Mouse (Mus musculus) right cerebral cortex, postnatal 25 days (tissue): ENCODE measurements around the gene Sapcd2.

ENCODE experiments used
- DNase-seq: peaks from one replicate; pipeline ENCODE4 v3.0.0; 2022

Sapcd2 gene

GRCm38 (mm10) chr2:25371764-25372643, at the start of gene Sapcd2:
Sapcd2 (plus strand) TSS chr2:25372321.
- peak; percentile 86 for DNase-seq

GRCm38 (mm10) chr2:25326036-25326435, 46.1 kb upstream of the Sapcd2 start:
- no peak for DNase-seq

GRCm38 (mm10) chr2:25328440-25328839, 43.7 kb upstream of the Sapcd2 start:
- no peak for DNase-seq

DNA sequence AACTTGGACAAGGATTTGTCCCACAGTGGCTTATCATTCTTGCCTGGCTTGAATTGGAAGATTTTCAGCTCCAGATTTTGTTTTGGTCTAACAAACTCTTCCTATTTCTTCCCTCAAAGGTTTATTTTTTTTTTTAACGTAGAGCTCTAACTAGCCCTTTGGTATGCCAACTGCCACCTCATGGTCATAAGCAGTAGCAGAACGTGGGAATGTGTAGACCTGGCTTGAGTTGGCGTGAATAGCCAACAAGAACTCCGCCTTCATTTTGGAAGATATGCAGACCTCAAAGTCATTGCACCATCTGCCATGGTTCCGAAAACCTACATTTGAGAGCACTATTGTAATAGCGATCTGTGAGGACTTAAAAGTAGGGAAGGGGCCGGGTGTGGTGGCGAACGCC, 40.7 kb upstream of the Sapcd2 start:
- DNase-seq, result no peak

DNA sequence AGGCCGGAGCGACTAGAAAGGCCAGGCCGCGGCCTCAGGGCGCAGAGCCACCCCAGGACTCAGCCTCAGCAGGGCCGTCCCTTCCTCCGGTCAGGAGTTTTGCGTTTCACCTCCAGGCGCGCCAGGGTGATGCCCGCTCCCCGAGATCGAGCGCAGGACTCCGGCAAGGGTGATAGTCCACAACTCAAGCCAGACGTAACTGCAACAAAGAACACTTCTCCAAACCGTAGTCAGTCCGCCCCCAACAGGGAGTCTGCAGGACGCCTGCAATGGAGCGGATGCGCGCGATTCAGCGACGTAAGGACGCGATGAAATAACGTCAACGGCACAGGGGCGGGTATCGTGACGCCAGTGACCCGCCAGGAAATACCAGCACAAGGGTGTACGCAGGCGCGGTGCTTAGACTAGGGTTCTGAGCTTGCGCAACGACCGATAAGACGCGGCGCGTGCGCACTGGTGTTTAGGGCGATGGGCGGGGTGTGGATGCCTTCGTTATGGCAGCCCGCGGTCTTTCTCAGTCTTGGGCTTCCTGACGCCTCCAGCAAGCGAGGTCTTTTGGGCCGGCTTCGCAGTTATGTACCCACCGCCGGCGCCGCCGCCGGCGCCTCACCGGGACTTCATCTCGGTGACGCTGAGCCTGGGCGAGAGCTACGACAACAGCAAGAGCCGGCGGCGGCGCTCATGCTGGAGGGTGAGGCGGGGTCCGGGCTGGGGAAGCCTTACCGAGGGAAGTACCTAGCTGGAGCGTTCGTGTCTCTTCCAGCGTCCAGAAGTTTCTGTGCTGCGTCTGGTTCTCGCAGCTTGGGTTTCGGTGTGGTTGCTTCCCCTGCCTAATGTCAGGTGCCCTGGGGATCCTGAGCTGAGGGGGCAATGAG, 39.6 kb upstream of the Sapcd2 start, which contains the start of gene Man1b1:
TSS of gene Man1b1 (plus strand) at position 53 of the 875 bp plus-strand sequence.
- peak; percentile 99 for DNase-seq

DNA sequence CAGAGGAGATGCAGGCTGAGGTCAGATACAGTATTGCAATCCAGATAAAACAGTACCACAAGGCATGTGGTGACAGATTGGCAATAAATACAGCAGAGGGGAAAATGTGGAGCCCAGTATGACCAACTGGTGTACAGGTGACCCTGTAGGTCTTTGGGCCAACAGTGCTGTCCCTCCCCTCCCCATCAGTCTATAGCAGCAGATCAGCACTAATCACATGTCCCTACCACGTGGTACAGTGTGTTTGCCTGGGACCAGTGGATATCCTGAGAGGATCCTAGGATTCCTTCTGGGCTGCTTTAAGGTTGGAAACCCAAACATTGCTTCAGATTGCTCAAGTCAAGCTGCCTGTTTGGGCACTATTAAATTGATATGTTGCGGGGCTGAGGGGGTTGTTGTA, 38.6 kb upstream of the Sapcd2 start:
- DNase-seq, result no peak

DNA sequence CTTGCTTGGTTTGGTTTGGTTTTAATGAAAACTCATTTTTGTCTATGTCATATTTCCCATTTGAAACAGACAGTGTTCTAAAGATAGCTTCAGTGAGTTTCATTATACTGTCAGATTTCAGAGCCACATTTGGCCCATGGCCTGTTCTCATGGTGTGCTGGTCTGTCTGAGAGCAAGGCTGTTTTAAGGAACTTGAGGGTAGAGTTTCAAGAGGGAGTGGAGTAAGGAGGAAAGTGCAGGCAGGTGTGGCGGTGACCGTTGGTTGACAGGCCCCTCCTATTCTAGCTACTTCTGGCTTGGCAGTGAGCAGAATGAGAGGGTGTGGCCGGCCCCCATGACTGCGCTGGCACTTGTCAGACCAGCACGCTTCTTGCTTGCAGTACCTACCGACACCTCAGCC, 33.8 kb upstream of the Sapcd2 start:
- DNase-seq, result no peak

GRCm38 (mm10) chr2:25348162-25348561, 24.0 kb upstream of the Sapcd2 start:
- no peak for DNase-seq

GRCm38 (mm10) chr2:25349499-25349898, 22.6 kb upstream of the Sapcd2 start:
- no peak for DNase-seq

GRCm38 (mm10) chr2:25350701-25351100, 21.4 kb upstream of the Sapcd2 start:
- DNase-seq, result no peak

DNA sequence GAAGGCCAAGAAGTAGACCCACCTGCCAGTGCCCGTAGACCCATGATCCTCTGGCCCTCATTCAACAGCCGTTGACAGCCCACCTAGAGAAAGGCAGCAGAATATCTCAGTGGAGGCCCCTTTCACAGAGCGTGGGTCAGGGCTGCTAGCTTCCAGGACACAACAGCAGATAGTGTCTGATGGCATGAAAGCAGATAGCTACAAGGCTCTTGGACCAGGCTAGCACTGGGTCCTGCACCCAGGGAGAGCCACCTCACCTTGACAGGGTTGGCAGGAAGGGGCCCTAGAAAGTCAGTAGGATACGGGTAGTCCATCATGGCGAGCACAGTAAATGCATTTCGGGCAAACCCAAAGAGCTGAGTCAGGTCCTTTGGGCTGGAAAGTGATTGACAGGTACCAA, 17.9 kb upstream of the Sapcd2 start:
- DNase-seq, result no peak

GRCm38 (mm10) chr2:25355419-25356066, 16.6 kb upstream of the Sapcd2 start:
- no peak for DNase-seq

DNA sequence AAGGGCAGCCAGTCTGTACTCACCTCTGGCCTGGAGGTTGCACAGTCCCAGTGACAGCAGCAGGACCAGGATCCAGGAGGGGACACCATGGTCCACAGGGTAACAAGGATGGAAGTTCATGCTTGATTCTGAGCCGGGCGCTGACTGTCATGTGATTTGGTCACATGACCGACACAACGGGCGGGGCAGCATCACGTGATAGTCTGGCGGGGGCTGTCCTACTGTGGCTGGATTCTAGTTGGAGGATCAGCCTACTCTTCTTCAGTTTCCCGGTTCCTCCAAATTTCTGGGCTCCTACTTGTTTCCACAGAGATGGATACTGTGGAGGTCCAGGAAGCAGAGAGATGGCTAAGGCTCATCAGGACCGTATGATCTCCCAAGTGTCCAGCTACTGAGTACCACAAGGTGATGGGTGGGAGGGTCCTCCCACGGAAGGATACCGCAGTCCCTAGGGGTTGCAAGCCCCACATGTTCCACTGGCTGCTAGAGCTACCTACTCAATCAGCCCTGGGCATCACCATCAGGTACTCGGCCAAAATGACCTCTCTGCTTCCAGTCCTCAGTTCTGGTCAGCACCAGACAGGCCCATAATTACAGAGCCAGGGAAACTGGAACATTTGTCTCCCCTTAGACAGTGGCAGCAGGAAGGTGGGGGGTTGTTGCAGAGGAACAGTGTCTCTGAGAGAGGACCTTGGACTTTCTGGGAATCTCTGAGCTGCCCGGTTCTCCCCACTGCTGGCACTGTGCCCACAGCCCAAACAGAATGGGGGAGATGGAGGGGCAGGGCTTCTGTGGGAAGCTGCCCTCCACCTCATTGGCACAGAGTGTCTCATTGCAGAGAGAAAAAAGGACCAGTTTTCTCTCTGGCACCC, 15.7 kb upstream of the Sapcd2 start, which contains the start of gene Dpp7:
TSS of gene Dpp7 (minus strand) at position 152 of the 872 bp plus-strand sequence.
- peak; percentile 80 for DNase-seq

- no peak for DNase-seq
These were observed 12.3 kb upstream of the Sapcd2 start for GRCm38 (mm10) chr2:25359848-25360247.

- DNase-seq, result no peak
These were observed 8.5 kb upstream of the Sapcd2 start for GRCm38 (mm10) chr2:25363478-25364178.

GRCm38 (mm10) chr2:25364313-25364712, 7.8 kb upstream of the Sapcd2 start:
- no peak for DNase-seq

DNA sequence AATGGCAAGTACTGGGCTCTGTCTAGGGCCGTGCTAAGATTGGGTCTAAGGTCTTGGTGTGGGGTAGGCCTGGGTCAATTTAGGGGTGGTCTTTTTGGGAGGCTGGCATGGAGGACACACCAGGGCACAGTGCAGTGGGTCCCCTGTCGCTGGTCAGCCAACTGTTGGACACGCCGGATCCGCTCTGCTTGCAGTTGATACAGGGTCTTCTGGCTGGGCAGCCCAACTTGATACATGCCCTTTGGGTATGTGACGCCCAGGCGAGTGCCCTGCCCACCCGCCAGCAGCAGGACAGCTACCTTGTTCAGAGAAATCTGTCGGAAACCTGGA, 7.4 kb upstream of the Sapcd2 start:
- DNase-seq, result no peak

DNA sequence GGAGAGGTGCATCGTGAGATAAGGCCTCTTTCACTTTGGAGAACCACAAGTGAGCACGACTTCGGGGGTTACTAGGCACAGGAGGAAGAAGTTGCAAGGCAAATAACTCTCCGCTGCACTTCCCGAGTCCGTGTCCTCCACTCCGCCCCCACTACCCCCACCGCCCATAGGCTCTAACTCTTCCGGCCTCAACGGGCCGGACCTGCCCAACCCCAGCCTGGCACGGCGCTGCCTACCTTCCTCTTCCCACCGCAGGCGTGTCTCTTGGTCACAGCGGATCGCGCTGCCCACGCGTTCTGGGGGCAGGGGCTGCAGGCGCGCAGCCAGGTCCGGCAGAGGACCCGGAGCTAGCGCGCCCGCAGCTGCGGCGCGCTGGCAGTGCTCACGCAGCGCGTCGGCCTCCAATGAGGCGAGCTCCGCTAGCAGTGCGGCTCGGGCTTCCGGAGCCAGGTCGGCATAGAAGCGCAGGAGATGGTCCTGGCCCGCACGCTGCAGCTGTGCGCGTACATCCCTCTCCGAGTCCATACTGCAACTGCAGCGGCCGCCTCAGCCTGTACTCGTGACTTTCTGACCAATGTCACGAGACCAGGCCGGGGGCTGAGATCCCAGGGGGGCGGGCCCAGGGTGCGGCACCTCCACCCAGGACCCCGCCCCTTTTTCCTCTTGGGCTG, 6.9 kb upstream of the Sapcd2 start, which contains the start of gene Uap1l1:
TSS of gene Uap1l1 (minus strand) at position 592 of the 671 bp plus-strand sequence.
- peak; percentile 65 for DNase-seq

DNA sequence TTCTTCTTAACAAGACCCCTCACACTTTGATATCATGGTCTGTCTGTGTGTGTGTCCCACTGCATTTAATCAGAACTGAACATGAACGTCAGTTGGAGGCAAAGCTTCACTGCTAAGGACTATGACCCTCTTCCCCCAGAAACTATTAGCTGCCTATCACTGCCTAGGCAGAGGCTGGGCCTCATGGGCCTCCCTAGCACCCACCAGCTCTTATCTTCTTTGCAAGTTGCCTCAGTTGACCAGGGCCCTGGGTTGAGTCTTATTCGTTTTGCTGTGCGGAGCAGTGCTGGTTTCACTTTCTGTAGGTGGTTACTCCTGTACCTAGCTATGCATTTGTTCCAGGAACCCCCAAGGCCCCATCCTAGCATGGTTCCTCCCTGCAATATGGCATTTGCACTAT, 2.1 kb upstream of the Sapcd2 start:
- DNase-seq, result no peak

GRCm38 (mm10) chr2:25372644-25373391, 697 bp downstream of the Sapcd2 start:
- no peak for DNase-seq
